Mouse (Mus musculus) MEL (cell line): ENCODE data around the gene Rhot1. TPM values are rescaled to one million over a fixed set of nuclear protein-coding genes. Genes with fewer than 3 reads are reported as not detected.

Experiments used
- DNase-seq: peaks from one replicate; pipeline ENCODE4 v3.0.0; 2011; ENCODE audit warnings: low read depth, low spot score
- H3K27ac ChIP-seq: 2 replicates; pipeline ENCODE4 v1.5.1; 2012; ENCODE audit warnings: low read depth, mild to moderate bottlenecking, control low read depth, low read length, moderate library complexity; ENCODE audit not compliant: control insufficient read depth
- H3K27me3 ChIP-seq, 2 experiments: fragments of 150-350 bp in 1 of 2; sonication (generic) in 1 of 2; 2 replicates each; pipeline ENCODE4 v1.6.1; 2012; ENCODE audit warnings: low read length in 2 of 2, mild to moderate bottlenecking in 2 of 2, improper control_type of control experiment in 1 of 2, moderate library complexity in 1 of 2; ENCODE audit not compliant: insufficient read depth in 2 of 2, control insufficient read depth in 1 of 2
- H3K36me3 ChIP-seq, 2 experiments: 2 replicates each; pipeline ENCODE4 v1.6.1; 2012 to 2014; ENCODE audit warnings: low read length in 2 of 2, improper control_type of control experiment in 1 of 2, inconsistent platforms in 1 of 2, mild to moderate bottlenecking in 1 of 2; ENCODE audit not compliant: insufficient read depth in 2 of 2, control insufficient read depth in 1 of 2
- H3K4me1 ChIP-seq, 2 experiments: fragments of 150-350 bp in 1 of 2; sonication (generic) in 1 of 2; 2 replicates each; pipeline ENCODE4 v1.6.1; 2012; ENCODE audit warnings: low read length in 2 of 2, improper control_type of control experiment in 1 of 2, mild to moderate bottlenecking in 1 of 2; ENCODE audit not compliant: insufficient read depth in 2 of 2, control insufficient read depth in 1 of 2
- H3K4me3 ChIP-seq, 2 experiments: fragments of 150-350 bp in 1 of 2; sonication (generic) in 1 of 2; 2 replicates each; pipeline ENCODE4 v1.5.1; 2012; ENCODE audit warnings: low read depth in 2 of 2, low read length in 2 of 2, mild to moderate bottlenecking in 2 of 2, moderate library complexity in 2 of 2, control low read depth in 1 of 2, improper control_type of control experiment in 1 of 2; ENCODE audit not compliant: control insufficient read depth in 1 of 2, insufficient read depth in 1 of 2
- H3K79me2 ChIP-seq: 2 replicates; pipeline ENCODE4 v1.6.1; 2012; ENCODE audit warnings: mild to moderate bottlenecking, low read length, moderate library complexity; ENCODE audit not compliant: control insufficient read depth, poor library complexity, insufficient read depth
- H3K9ac ChIP-seq: 2 replicates; pipeline ENCODE4 v1.6.1; 2012; ENCODE audit warnings: low read depth, mild to moderate bottlenecking, control low read depth, low read length, moderate library complexity; ENCODE audit not compliant: control insufficient read depth, poor library complexity, severe bottlenecking
- H3K9me3 ChIP-seq: fragments of 150-350 bp; sonication (generic); replicated peaks from 2 replicates; pipeline ENCODE4 v1.6.1; 2012; ENCODE audit warnings: mild to moderate bottlenecking, low read length, improper control_type of control experiment, moderate library complexity; ENCODE audit not compliant: insufficient read depth
- CHD1 ChIP-seq: IDR thresholded peaks from 2 replicates; pipeline ENCODE4 v1.6.1; 2012; ENCODE audit warnings: low read depth, mild to moderate bottlenecking, inconsistent platforms, low read length, improper control_type of control experiment
- CTCF ChIP-seq, 3 experiments: IDR thresholded peaks in 2 of 3; conservative IDR thresholded peaks in 1 of 3; 2 replicates each; pipeline ENCODE4 v1.5.1; 2011 to 2012; ENCODE audit warnings: low read length in 3 of 3, low read depth in 2 of 3, mild to moderate bottlenecking in 2 of 3, improper control_type of control experiment in 1 of 3, inconsistent platforms in 1 of 3, mixed read lengths in 1 of 3, moderate library complexity in 1 of 3; ENCODE audit not compliant: control insufficient read depth in 1 of 3, insufficient read depth in 1 of 3, poor library complexity in 1 of 3, severe bottlenecking in 1 of 3
- ELF1 ChIP-seq: IDR thresholded peaks from 2 replicates; pipeline ENCODE4 v1.6.1; 2014; ENCODE audit warnings: low read depth, mild to moderate bottlenecking, inconsistent platforms, low read length, improper control_type of control experiment, moderate library complexity
- ETS1 ChIP-seq: IDR thresholded peaks from 2 replicates; pipeline ENCODE4 v1.6.1; 2012; ENCODE audit warnings: low read depth, mild to moderate bottlenecking, inconsistent platforms, low read length, improper control_type of control experiment, moderate library complexity
- MXI1 ChIP-seq: IDR thresholded peaks from 2 replicates; pipeline ENCODE4 v1.6.1; 2011; ENCODE audit warnings: mild to moderate bottlenecking, low read depth, low read length, improper control_type of control experiment
- POLR2A ChIP-seq, 2 experiments: IDR thresholded peaks; 2 replicates each; pipeline ENCODE4 v1.6.1; 2011 to 2012; ENCODE audit warnings: low read length in 2 of 2, mild to moderate bottlenecking in 2 of 2, control low read depth in 1 of 2, improper control_type of control experiment in 1 of 2, low read depth in 1 of 2, moderate library complexity in 1 of 2; ENCODE audit not compliant: control insufficient read depth in 1 of 2, insufficient read depth in 1 of 2, poor library complexity in 1 of 2
- POLR2AphosphoS2 ChIP-seq: IDR thresholded peaks from 2 replicates; pipeline ENCODE4 v1.6.1; 2011; ENCODE audit warnings: low read length, improper control_type of control experiment
- RAD21 ChIP-seq: IDR thresholded peaks from 2 replicates; pipeline ENCODE4 v1.6.1; 2011; ENCODE audit warnings: mild to moderate bottlenecking, low read depth, low read length, improper control_type of control experiment
- RCOR1 ChIP-seq: IDR thresholded peaks from 2 replicates; pipeline ENCODE4 v1.6.1; 2012; ENCODE audit warnings: low read depth, mild to moderate bottlenecking, inconsistent platforms, low read length, improper control_type of control experiment
- TAL1 ChIP-seq: IDR thresholded peaks from 2 replicates; pipeline ENCODE4 v1.6.1; 2012; ENCODE audit warnings: mild to moderate bottlenecking, inconsistent platforms, low read length, moderate library complexity, mixed read lengths
- TBP ChIP-seq: IDR thresholded peaks from 2 replicates; pipeline ENCODE4 v1.8.0; 2011; ENCODE audit warnings: low read depth, low read length, improper control_type of control experiment
- USF1 ChIP-seq: IDR thresholded peaks from 2 replicates; pipeline ENCODE4 v1.6.1; 2014; ENCODE audit warnings: low read depth, mild to moderate bottlenecking, inconsistent platforms, low read length, improper control_type of control experiment, moderate library complexity
- USF2 ChIP-seq, 2 experiments: IDR thresholded peaks; 2 replicates each; pipeline ENCODE4 v1.6.1; 2011 to 2012; ENCODE audit warnings: improper control_type of control experiment in 2 of 2, low read length in 2 of 2, borderline replicate concordance in 1 of 2, inconsistent platforms in 1 of 2, low read depth in 1 of 2, mild to moderate bottlenecking in 1 of 2; ENCODE audit not compliant: insufficient read depth in 1 of 2
- ZC3H11A ChIP-seq: IDR thresholded peaks from 2 replicates; pipeline ENCODE4 v1.6.1; 2012; ENCODE audit warnings: low read depth, mild to moderate bottlenecking, inconsistent platforms, low read length, improper control_type of control experiment
- ZKSCAN1 ChIP-seq: IDR thresholded peaks from 2 replicates; pipeline ENCODE4 v1.6.1; 2012; ENCODE audit warnings: low read depth, mild to moderate bottlenecking, inconsistent platforms, low read length, improper control_type of control experiment, moderate library complexity
- ZNF384 ChIP-seq: IDR thresholded peaks from 2 replicates; pipeline ENCODE4 v1.6.1; 2012; ENCODE audit warnings: low read depth, mild to moderate bottlenecking, inconsistent platforms, low read length, improper control_type of control experiment
- polyA plus RNA-seq, 2 experiments: library from polyadenylated mRNA; stranded (reverse) in 1 of 2; unstranded in 1 of 2; fragments of >175 nt in 1 of 2; fragments of >200 nt in 1 of 2; gene quantifications; 2 replicates each; pipeline versions ENCODE4 v1.2.1 to v1.2.4; 2012; ENCODE audit warnings: low replicate concordance in 2 of 2, low read depth in 1 of 2; ENCODE audit not compliant: insufficient read length in 2 of 2, insufficient read depth in 1 of 2, missing spikeins in 1 of 2
- total RNA-seq: library from RNA; depleted of rRNA; stranded (reverse); fragments of 300-350 nt; gene quantifications from 2 replicates; pipeline ENCODE4 v1.2.3, GENCODE M21; 2012

Gene Rhot1
- total and polyA plus RNA-seq, 3 experiments: 43.7 to 919 (median 44.3) TPM

DNA sequence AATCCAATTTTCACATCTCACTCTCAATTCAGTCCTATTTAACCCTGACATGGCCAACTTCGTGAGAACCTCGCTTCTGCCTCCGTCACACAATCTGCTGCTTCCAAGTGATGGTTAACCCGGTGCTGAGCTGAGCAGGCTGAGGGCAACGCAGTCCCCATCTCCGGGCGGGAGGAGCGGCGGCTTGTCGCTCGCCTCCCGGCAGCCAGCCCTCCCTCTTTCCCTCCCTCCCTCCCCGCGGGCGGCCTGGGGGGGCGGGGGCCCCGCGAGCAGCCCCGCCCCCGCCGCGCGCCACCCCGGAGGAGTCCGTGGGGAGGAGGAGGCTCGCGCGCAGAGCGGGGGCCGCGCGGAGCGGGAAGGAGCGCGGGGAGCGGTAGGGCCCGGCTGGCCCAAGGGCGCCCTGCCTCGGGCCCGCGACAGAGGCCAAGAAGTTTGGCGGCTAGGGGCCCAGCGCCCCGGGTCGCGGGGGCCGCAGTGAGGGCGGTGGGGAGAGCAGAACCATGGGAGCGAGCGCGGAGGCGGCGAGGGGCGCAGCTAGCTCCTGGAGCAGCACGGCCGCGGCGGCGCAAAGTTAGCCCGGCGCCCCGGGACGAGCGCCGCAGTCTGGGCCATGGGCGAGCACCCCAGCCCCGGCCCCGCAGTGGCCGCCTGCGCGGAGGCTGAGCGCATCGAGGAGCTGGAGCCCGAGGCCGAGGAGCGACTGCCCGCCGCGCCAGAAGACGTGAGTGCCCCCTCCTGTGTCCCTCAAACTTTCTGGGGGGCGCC is 91.9 kb downstream of the Rhot1 start, which contains the start of gene Rhbdl3:
Gene Rhbdl3 (plus strand): TSS at position 362 of the 765 bp plus-strand sequence.
- Histone ChIP-seq H3K79me2 (no peaks in the 10 kb centered on the region), H3K9me3 (no peaks in the 10 kb centered on the region), H3K4me3 (no peak within 1 kb of the TSS), H3K27me3 (peaks cover 2 to 7% of the 10 kb centered on the region in 2 experiments; a peak in 2 of 4 replicates), H3K9ac (no peak within 1 kb of the TSS), H3K36me3 (no peaks in the 10 kb centered on the region; a peak in 1 of 4 replicates), H3K27ac (no peak within 1 kb of the TSS), H3K4me1 (no peaks in the 10 kb centered on the region)
- no peak for DNase-seq
- TF ChIP-seq RAD21 (no peak), USF2 (IDR thresholded peaks at IDR 0.05; ENCODE audit: borderline replicate concordance in 1 of 2, insufficient read depth in 1 of 2, low read depth in 1 of 2, low read length in 2 of 2) (no peak), RCOR1 (no peak), TBP (no peak), MXI1 (no peak), ZKSCAN1 (no peak), ZC3H11A (no peak), POLR2A (IDR thresholded peaks at IDR 0.05; ENCODE audit: control insufficient read depth in 1 of 2, insufficient read depth in 1 of 2, low read depth in 1 of 2, low read length in 2 of 2, poor library complexity in 1 of 2) (no peak), USF1 (no peak), ELF1 (no peak), TAL1 (no peak)

DNA sequence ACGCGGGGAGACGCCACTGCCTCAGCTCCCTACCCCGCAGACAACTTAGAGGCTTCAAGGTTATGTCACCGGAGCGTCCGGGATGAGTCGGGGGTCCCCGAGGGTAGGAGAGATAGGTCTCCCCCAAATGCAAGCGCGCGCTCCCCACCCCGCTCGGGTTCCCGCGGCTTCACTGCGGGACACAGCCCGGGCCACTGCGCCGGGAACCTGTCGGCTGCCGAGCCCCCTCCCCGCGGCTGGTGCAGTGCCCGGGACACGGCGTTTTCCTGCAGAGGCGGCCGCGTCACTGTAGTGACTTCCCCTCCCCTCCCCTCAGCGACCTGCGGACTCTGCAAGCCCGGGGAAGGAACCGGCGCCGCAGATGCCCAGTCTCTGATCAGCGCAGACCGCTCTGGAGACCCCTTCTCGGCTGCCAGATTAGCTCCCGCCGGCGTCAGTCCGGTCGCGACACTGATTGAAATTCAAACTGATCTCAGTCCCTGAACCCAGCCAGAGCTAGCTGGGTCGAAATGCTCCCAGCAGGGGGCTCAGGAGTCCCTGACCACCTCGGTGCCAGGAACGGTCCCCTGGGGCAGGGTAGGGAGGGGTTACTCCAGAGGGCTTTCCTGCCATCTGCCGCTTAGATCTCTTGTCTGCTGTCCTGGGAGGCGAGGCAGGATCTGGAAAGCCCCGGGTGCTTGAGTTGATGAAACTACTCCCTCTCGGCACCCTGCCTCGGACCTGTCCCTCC is 92.7 kb downstream of the Rhot1 start:
- Histone ChIP-seq H3K27ac (no peak overlapping the region), H3K9me3 (no peaks in the 10 kb centered on the region), H3K27me3 (0 out of 4 replicates have a peak, but pooled peaks cover 0 to 2% of the 10 kb centered on the region in 2 experiments), H3K4me1 (no peaks in the 10 kb centered on the region), H3K36me3 (no peaks in the 10 kb centered on the region; a peak in 1 of 4 replicates), H3K4me3 (no peak overlapping the region), H3K79me2 (no peaks in the 10 kb centered on the region), H3K9ac (no peak overlapping the region)
- TF ChIP-seq POLR2AphosphoS2 (no peak), ZNF384 (no peak), ETS1 (no peak), ZKSCAN1 (no peak), CHD1 (no peak), POLR2A (IDR thresholded peaks at IDR 0.05; ENCODE audit: control insufficient read depth in 1 of 2, insufficient read depth in 1 of 2, low read depth in 1 of 2, low read length in 2 of 2, poor library complexity in 1 of 2) (no peak), CTCF (IDR thresholded peaks at IDR 0.05 in 2 of 3, conservative IDR thresholded peaks at IDR 0.05 in 1 of 3; ENCODE audit: control insufficient read depth in 1 of 3, insufficient read depth in 1 of 3, low read depth in 2 of 3, low read length in 3 of 3, poor library complexity in 1 of 3, severe bottlenecking in 1 of 3) (no peak)
- DNase-seq: no peak
